Mouse (Mus musculus) stomach, embryonic 14.5 days (tissue): ENCODE data around the gene Tnfsf4. TPM values are rescaled to one million over a fixed set of nuclear protein-coding genes. Genes with fewer than 3 reads are reported as not detected.
A peak's percentile ranks its signal among the peaks of the same experiment; 100 is the strongest.

Experiments used
- ATAC-seq: fragments of 200-750 bp; cut with Nextera tagmentation; 2 replicates; pipeline ENCODE4 v1.8.0; 2017; ENCODE audit warnings: low read depth, moderate TSS enrichment; ENCODE audit not compliant: insufficient number of reproducible peaks, insufficient read depth, low FRiP score
- H3K27ac ChIP-seq: fragments of 300-500 bp; sonication (generic); 2 replicates; pipeline ENCODE4 v1.5.1; 2014; ENCODE audit warnings: mild to moderate bottlenecking, low read length, moderate library complexity, mixed read lengths
- H3K27me3 ChIP-seq: fragments of 300-500 bp; sonication (generic); 2 replicates; pipeline ENCODE4 v1.6.1; 2014; ENCODE audit warnings: low read length, control low read depth, mixed read lengths; ENCODE audit not compliant: control insufficient read depth, insufficient read depth
- H3K36me3 ChIP-seq: fragments of 300-500 bp; sonication (generic); 2 replicates; pipeline ENCODE4 v1.6.1; 2014; ENCODE audit warnings: mild to moderate bottlenecking, control low read depth, low read length, moderate library complexity, mixed read lengths; ENCODE audit not compliant: control insufficient read depth, insufficient read depth
- H3K4me1 ChIP-seq: fragments of 300-500 bp; sonication (generic); 2 replicates; pipeline ENCODE4 v1.6.1; 2014; ENCODE audit warnings: low read length, control low read depth, mixed read lengths; ENCODE audit not compliant: control insufficient read depth, insufficient read depth
- H3K4me2 ChIP-seq: fragments of 300-500 bp; sonication (generic); replicated peaks from 2 replicates; pipeline ENCODE4 v1.6.1; 2014; ENCODE audit warnings: low read depth, low read length, control low read depth
- H3K4me3 ChIP-seq: fragments of 300-500 bp; sonication (generic); 2 replicates; pipeline ENCODE4 v1.5.1; 2014; ENCODE audit warnings: low read depth, low read length, control low read depth
- H3K9ac ChIP-seq: fragments of 300-500 bp; sonication (generic); replicated peaks from 2 replicates; pipeline ENCODE4 v1.6.1; 2014; ENCODE audit warnings: low read depth, mild to moderate bottlenecking, control low read depth, low read length, moderate library complexity, mixed read lengths
- H3K9me3 ChIP-seq: fragments of 300-500 bp; sonication (generic); 2 replicates; pipeline ENCODE4 v1.6.1; 2016; ENCODE audit warnings: low read depth, low read length, control low read depth; ENCODE audit not compliant: control insufficient read depth
- WGBS: fragments of 180-500 bp; shearing (Covaris S2); extraction: QIAGEN DNeasy Blood & Tissue Kit; methylation state at CpG from one replicate; pipeline ENCODE4 v1.1.7; 2014; 5-methylcytosine and 5-hydroxymethylcytosine counted together
- polyA plus RNA-seq: library from polyadenylated mRNA; unstranded; fragments of >200 nt; fragmentation: Nextera tagmentation; extraction: Ambion mirVana; gene quantifications from 2 replicates; pipeline ENCODE4 v1.2.1, GENCODE M21; 2014

Tnfsf4 gene
- polyA plus RNA-seq, 1 experiment from 2014 or later = not detected

DNA sequence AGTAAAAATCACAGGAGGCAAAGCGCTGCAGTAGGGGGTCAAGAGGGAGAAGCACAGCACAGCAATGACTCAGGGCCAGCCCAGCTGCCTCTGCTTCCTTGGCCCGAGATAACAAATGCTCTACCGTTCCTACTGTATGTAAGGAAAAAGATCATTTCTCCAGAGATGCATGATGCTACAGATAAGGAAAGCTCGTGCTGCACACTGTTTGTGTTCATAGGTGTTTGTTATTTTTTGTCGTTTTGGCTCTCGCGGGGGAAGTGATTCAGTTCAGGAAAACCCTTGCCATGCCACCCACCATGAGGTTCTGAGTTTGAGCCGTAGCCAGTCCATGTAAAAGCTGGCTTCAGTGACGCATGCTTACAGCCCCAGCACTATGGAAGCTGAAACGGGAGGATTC is 2.3 kb upstream of the Tnfsf4 start:
- Histone ChIP-seq H3K36me3 (no peaks in the 10 kb centered on the region), H3K27me3 (no peaks in the 10 kb centered on the region), H3K4me2 (no peak overlapping the region), H3K4me3 (no peak overlapping the region), H3K9ac (no peak overlapping the region), H3K9me3 (no peaks in the 10 kb centered on the region), H3K27ac (no peak overlapping the region), H3K4me1 (0 out of 2 replicates have a peak, but pooled peaks cover 4% of the 10 kb centered on the region)
- WGBS = 77% methylated on average over 10 of the region's 10 CpGs
- ATAC-seq = no peak

DNA sequence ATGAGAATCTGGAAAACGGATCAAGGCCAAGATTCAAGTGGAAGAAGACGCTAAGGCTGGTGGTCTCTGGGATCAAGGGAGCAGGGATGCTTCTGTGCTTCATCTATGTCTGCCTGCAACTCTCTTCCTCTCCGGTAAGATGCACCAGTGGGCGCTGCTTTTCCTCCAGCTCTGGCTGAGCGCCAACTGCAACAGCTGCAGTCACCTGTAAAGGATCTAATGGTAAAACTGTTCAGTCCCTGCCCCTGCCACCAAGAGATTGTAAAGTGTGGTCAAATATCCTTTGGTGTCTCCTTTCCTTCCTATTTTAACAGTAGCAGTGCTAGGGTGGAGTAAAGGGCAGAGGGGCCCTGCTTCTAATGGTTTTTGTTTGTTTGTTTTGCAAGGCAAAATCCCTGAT is 401 bp downstream of the Tnfsf4 start:
- no peak for ATAC-seq
- no peaks in the 10 kb centered on the region for H3K9me3 ChIP-seq

DNA sequence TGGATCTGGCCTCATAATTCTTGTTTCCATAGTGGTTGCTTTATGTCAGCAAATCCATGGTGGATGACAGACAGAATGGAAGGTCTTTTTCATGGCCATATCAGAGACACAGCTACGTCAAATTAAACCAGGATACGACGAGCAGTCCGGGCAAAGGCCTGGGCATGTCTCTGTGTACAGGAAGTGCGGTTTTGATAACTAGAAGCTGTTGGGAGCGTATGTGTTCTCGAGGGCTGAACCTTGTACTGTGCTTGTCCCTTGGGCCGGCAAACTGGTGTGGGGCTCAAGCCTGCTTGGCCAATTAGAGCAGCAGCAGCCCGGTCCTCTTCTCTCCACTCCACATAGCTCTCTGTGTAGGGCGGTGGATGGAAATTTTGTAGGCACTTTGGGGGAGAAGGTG is 1.1 kb downstream of the Tnfsf4 start:
- Histone ChIP-seq H3K4me3 (no peak overlapping the region), H3K27ac (no peak overlapping the region), H3K4me2 (no peak overlapping the region), H3K9ac (no peak overlapping the region), H3K9me3 (no peaks in the 10 kb centered on the region), H3K27me3 (no peaks in the 10 kb centered on the region), H3K4me1 (0 out of 2 replicates have a peak, but pooled peaks cover 4% of the 10 kb centered on the region), H3K36me3 (no peaks in the 10 kb centered on the region)
- 67% methylated on average over 10 of the region's 10 CpGs for WGBS
- 0 out of 2 replicates have a peak, but pooled peaks have one; percentile 42 for ATAC-seq

More for the DNA sequence above, 401 bp downstream of the Tnfsf4 start:
- no peak overlapping the region for H3K9ac ChIP-seq
- H3K36me3 ChIP-seq = no peaks in the 10 kb centered on the region
- H3K4me2 ChIP-seq = no peak overlapping the region
- H3K27ac ChIP-seq = no peak overlapping the region
- WGBS = 36% methylated on average over 5 of the region's 5 CpGs
- H3K4me3 ChIP-seq = no peak overlapping the region
- H3K4me1 ChIP-seq = 0 out of 2 replicates have a peak, but pooled peaks cover 4% of the 10 kb centered on the region
- no peaks in the 10 kb centered on the region for H3K27me3 ChIP-seq

DNA sequence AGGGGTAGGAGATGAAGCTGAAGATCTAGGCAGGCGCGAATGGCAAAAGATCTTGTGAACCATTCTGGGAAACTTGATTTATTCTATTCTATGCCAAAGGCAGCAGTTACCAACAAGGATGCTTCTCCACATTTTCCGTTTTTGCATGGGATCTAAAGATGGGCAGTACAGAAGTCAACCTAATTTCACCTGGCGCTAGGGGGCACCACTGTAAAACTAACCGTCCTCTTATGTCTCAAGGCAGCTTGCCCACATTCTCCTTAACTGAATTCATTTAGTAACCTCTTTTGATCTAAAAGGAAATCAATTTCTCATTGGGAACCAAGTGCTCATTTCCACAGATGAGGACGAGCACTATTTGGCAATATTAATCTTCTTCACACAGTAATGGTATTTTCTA is 4.9 kb downstream of the Tnfsf4 start:
- no peaks in the 10 kb centered on the region for H3K27me3 ChIP-seq
- H3K36me3 ChIP-seq = no peaks in the 10 kb centered on the region
- H3K27ac ChIP-seq = no peak overlapping the region
- H3K4me2 ChIP-seq = no peak overlapping the region
- H3K4me1 ChIP-seq = 0 out of 2 replicates have a peak, but pooled peaks cover 4% of the 10 kb centered on the region
- no peak overlapping the region for H3K9ac ChIP-seq
- H3K4me3 ChIP-seq = no peak overlapping the region
- ATAC-seq = no peak
- H3K9me3 ChIP-seq = no peaks in the 10 kb centered on the region
- 26% methylated on average over 6 of the region's 6 CpGs for WGBS

DNA sequence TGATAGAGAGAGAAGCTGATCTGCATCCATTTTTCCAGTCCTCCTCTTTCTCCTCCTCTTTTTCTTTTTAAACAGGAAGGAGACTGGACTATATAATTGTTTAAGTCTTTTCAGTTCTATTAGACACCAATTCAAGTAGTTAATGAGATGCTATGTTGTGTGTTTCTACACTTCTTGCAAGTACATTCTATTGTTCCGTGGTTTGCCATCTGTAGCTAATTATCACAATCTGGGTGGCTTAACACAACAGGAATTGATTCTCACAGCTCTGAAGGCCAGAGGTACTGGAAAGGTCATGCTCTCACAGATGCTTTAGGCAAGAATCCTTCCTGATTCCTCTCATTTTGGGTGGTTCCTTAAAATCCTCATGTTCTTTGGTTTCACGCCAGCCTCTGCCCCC is 7.9 kb downstream of the Tnfsf4 start:
- Histone ChIP-seq H3K36me3 (no peaks in the 10 kb centered on the region), H3K9me3 (no peaks in the 10 kb centered on the region), H3K27me3 (no peaks in the 10 kb centered on the region), H3K4me2 (no peak overlapping the region), H3K4me3 (no peak overlapping the region), H3K4me1 (no peaks in the 10 kb centered on the region), H3K9ac (no peak overlapping the region), H3K27ac (no peak overlapping the region)
- ATAC-seq = no peak
- WGBS = 74% methylated on average over 2 of the region's 2 CpGs

DNA sequence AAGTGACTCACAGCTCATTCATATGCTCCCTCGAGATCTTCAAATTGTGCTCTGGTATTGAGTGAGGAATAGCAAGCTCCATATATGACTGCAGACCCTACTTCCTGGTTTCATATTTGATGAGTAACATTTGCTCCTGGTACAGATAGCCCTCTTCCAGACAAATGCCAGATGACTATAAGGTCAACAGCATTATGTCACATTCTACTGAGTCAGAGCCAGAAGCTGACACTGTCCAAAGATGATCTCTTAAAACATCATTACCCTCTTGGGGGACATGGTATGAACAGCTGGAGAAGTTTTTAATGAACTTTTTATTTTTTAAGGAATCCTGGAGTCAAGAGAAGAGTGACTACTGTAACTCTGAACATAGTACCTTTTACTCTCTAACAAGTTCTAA is 11.3 kb downstream of the Tnfsf4 start:
- Histone ChIP-seq H3K27ac (no peak overlapping the region), H3K27me3 (no peaks in the 10 kb centered on the region), H3K4me1 (no peaks in the 10 kb centered on the region), H3K36me3 (no peaks in the 10 kb centered on the region), H3K4me3 (no peak overlapping the region), H3K4me2 (no peak overlapping the region), H3K9ac (no peak overlapping the region), H3K9me3 (no peaks in the 10 kb centered on the region)
- WGBS = 69% methylated on average over 1 of the region's 1 CpGs
- ATAC-seq = peak; percentile 53; the same call in 1 of the 2 replicates

DNA sequence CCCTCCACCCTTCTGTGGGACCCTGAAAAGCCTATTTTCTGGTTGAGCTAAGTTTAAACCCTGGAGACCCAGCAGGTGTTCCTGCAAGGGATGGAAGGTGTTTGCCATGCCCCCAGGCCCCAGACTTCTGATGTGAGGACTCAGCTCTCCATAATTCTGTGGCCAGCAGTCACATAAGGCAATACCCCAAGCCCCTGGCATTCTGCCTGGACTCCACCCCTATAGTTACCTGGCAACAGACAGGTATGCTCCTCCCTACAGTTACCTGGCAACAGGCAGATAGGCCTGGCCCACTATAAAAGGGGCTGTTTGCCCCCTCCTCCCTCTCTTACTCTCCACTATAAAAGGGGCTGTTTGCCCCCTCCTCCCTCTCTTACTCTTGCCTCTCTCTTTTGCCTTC is 24.7 kb downstream of the Tnfsf4 start:
- no peaks in the 10 kb centered on the region for H3K27me3 ChIP-seq
- H3K9ac ChIP-seq = no peak overlapping the region
- H3K36me3 ChIP-seq = no peaks in the 10 kb centered on the region
- no peaks in the 10 kb centered on the region for H3K9me3 ChIP-seq
- H3K4me1 ChIP-seq = no peaks in the 10 kb centered on the region
- no peak for ATAC-seq
- H3K4me3 ChIP-seq = no peak overlapping the region
- no peak overlapping the region for H3K27ac ChIP-seq
- no peak overlapping the region for H3K4me2 ChIP-seq

DNA sequence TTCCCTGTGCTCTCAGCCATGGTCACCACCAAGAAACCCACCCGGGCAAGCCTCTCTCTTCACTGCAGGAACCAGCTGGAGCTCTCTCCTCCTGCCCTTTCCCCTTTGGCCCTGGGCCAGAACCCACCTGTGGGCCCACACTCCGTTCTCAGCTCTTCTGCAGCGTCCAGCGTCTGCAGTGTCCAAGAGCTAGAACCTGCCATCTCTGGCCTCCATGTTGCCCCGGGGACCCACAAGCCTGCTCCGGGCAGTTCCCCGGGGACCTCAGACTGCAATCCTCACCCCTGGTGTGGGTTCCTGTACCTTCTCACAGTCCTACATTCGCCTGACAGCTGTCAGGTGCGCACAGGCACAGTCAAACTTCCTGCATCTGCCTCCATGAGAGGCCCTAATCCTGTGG is 25.4 kb downstream of the Tnfsf4 start:
- no peak for ATAC-seq
- Histone ChIP-seq H3K27ac (no peak overlapping the region), H3K9ac (no peak overlapping the region), H3K4me1 (no peaks in the 10 kb centered on the region), H3K4me2 (no peak overlapping the region), H3K36me3 (no peaks in the 10 kb centered on the region), H3K27me3 (no peaks in the 10 kb centered on the region), H3K4me3 (no peak overlapping the region), H3K9me3 (no peaks in the 10 kb centered on the region)
- WGBS = 87% methylated on average over 9 of the region's 9 CpGs

DNA sequence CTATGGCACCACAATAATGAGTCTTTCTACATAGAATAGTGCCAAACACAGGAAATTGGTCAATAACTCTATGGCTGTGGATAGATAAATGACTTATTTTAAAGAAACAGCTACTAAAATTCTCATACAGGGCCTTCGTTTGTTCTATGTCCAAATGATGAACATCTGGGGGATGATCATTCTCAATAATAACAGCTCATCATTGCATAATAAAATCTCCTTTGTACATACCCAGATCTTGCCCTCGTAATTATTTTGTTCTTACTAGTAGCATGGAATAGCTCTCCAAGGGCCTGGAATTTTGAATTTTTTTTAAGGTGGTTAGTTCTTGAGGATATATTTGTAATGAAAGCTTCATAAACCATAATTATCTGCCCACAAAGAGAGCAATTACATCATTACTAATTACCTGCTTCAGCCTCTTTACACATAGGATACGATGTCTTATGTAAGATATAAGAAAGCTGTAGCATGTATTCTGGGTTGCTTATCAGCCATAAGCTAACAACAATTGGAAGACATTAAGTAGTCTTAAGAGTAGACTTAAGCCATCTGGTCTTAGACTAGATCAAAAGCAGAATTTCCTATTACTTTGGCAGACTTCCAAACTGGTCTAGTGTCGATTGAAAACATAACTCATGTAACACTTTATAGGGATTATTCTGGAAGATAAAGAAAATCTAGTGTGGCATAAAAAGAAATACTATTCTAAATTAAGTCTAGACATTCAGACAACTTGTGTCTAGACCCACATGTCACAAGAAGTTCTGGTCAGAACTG is 31.3 kb downstream of the Tnfsf4 start:
- Histone ChIP-seq H3K27ac (no peak overlapping the region), H3K4me3 (no peak overlapping the region), H3K27me3 (no peaks in the 10 kb centered on the region), H3K36me3 (no peaks in the 10 kb centered on the region), H3K9me3 (no peaks in the 10 kb centered on the region), H3K9ac (no peak overlapping the region), H3K4me1 (no peaks in the 10 kb centered on the region), H3K4me2 (no peak overlapping the region)
- 59% methylated on average over 4 of the region's 4 CpGs for WGBS
- no peak for ATAC-seq
